Mouse (Mus musculus) heart, embryonic 14.5 days (tissue): ENCODE data around the gene Uggt2. TPM values are rescaled to one million over a fixed set of nuclear protein-coding genes. Genes with fewer than 3 reads are reported as not detected.

Experiments used
- ATAC-seq: fragments of 200-750 bp; cut with Nextera tagmentation; 2 replicates; pipeline ENCODE4 v1.8.0; 2017; ENCODE audit warnings: low read depth, moderate TSS enrichment; ENCODE audit not compliant: insufficient number of reproducible peaks, insufficient read depth, low FRiP score
- H3K27ac ChIP-seq, 2 experiments: fragments of 200-500 bp in 1 of 2; fragments of 300-500 bp in 1 of 2; sonication (generic) in 1 of 2; replicated peaks in 1 of 2; 2 replicates each; pipeline ENCODE4 v1.5.1; 2012 to 2014; ENCODE audit warnings: low read depth in 2 of 2, low read length in 2 of 2, control low read depth in 1 of 2, mild to moderate bottlenecking in 1 of 2, mixed read lengths in 1 of 2; ENCODE audit not compliant: control insufficient read depth in 1 of 2, insufficient read depth in 1 of 2
- H3K27me3 ChIP-seq: fragments of 300-500 bp; sonication (generic); 2 replicates; pipeline ENCODE4 v1.6.1; 2014; ENCODE audit warnings: mild to moderate bottlenecking, low read length, control low read depth; ENCODE audit not compliant: control insufficient read depth, insufficient read depth
- H3K36me3 ChIP-seq: fragments of 300-500 bp; sonication (generic); 2 replicates; pipeline ENCODE4 v1.6.1; 2014; ENCODE audit warnings: mild to moderate bottlenecking, control low read depth, low read length, mixed read lengths; ENCODE audit not compliant: control insufficient read depth, insufficient read depth
- H3K4me1 ChIP-seq, 2 experiments: fragments of 200-500 bp in 1 of 2; fragments of 300-500 bp in 1 of 2; sonication (generic) in 1 of 2; 2 replicates each; pipeline ENCODE4 v1.6.1; 2012 to 2014; ENCODE audit warnings: low read length in 2 of 2, control low read depth in 1 of 2, mixed read lengths in 1 of 2; ENCODE audit not compliant: control insufficient read depth in 2 of 2, insufficient read depth in 2 of 2
- H3K4me2 ChIP-seq: fragments of 300-500 bp; sonication (generic); 2 replicates; pipeline ENCODE4 v1.6.1; 2014; ENCODE audit warnings: mild to moderate bottlenecking, low read length
- H3K4me3 ChIP-seq, 2 experiments: fragments of 200-500 bp in 1 of 2; fragments of 300-500 bp in 1 of 2; sonication (generic) in 1 of 2; 2 replicates each; pipeline ENCODE4 v1.5.1; 2012 to 2014; ENCODE audit warnings: low read length in 2 of 2, mild to moderate bottlenecking in 2 of 2, control low read depth in 1 of 2, low read depth in 1 of 2, moderate library complexity in 1 of 2; ENCODE audit not compliant: control insufficient read depth in 1 of 2, insufficient read depth in 1 of 2
- H3K9ac ChIP-seq: fragments of 300-500 bp; sonication (generic); 2 replicates; pipeline ENCODE4 v1.6.1; 2014; ENCODE audit warnings: mild to moderate bottlenecking, low read length
- H3K9me3 ChIP-seq: fragments of 300-500 bp; sonication (generic); 2 replicates; pipeline ENCODE4 v1.6.1; 2016; ENCODE audit warnings: low read length, control low read depth; ENCODE audit not compliant: control insufficient read depth
- WGBS: fragments of 180-500 bp; shearing (Covaris S2); extraction: QIAGEN DNeasy Blood & Tissue Kit; methylation state at CpG from one replicate; pipeline ENCODE4 v1.1.7; 2014; 5-methylcytosine and 5-hydroxymethylcytosine counted together
- polyA plus RNA-seq: library from polyadenylated mRNA; unstranded; fragments of >200 nt; fragmentation: Nextera tagmentation; extraction: Ambion mirVana; gene quantifications from 2 replicates; pipeline ENCODE4 v1.2.1, GENCODE M21; 2014

Gene Uggt2
- polyA plus RNA-seq, 1 experiment from 2014 or later = 10.4 TPM

DNA sequence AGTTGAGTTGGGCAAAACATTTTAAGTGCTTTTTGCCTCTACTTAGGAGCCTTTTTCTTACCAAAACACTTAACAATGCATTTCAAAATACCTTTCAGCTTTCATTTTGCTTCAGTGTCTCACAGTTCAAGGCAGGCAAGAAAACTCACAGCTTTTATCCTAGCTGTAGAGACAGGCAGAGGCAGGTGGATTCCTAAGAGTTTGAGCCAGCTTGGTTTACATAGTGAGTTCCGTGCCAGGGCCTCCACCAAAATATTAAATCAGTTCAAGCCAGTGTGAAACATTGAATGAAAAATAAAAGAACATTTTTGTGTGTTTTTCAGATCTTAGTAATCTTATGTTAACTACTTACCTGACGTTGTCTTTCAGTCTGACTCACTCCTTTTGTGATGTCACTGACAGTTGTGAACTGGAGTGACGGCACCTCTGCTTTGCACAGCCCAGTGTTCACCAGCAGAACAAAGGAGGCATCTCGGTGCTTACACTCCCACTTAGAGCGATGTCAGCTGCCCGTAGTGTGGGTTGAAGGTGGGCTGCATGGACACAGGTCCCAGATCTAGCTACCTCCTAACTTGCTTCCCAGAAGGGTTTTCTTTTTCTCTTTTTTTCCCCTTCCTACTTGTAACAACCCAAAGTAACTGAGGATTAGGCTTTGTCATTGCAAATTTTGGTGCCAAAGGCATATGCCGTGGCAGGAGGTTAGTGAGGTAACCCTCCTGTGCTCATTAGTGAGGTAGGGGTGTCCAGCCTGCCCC, 119.5 kb downstream of the Uggt2 start:
- 82% methylated on average over 7 of the region's 7 CpGs for WGBS
- Histone ChIP-seq H3K9me3 (no peaks in the 10 kb centered on the region), H3K4me2 (no peak overlapping the region), H3K27ac (no peak overlapping the region), H3K9ac (no peak overlapping the region), H3K36me3 (peaks cover 79% of the 10 kb centered on the region), H3K4me3 (no peak overlapping the region), H3K27me3 (no peaks in the 10 kb centered on the region), H3K4me1 (no peaks in the 10 kb centered on the region)
- no peak for ATAC-seq

DNA sequence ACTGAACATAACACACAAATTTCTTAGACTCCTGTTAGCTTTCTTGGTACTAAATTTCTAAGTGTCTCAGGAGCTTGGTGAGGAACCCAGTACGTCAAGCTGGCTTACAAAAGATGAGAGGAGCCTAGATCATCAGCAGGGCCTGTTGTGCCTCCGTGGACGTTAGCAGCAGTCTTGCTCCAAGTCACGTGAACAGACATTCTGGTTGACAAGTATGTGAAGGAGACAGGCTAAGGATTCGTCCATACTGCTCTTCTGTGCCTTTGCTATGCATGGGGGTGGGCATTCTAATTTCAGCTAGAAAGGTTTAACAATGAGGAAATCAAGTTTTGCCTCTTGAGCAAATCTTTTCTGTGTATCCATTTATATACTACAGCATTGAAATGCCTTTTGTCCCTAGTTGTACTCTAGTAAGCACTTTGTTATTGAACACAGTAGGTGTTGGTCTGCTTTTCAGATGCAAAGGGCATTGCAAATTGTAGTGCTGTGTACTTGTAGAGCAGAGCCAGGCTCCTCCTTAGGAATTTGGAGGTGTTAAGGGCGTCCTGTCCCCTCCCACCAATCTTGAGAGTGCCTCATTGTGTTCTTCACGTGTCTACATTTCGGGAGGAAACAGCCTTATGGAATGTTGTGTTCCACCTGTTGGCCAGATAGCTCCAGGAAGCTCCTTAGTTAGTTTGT, 122.0 kb downstream of the Uggt2 start:
- Histone ChIP-seq H3K9ac (no peak overlapping the region), H3K27ac (no peak overlapping the region), H3K4me2 (no peak overlapping the region), H3K36me3 (peaks cover 90% of the 10 kb centered on the region), H3K4me1 (no peaks in the 10 kb centered on the region), H3K4me3 (no peak overlapping the region), H3K27me3 (no peaks in the 10 kb centered on the region), H3K9me3 (no peaks in the 10 kb centered on the region)
- ATAC-seq = no peak
- 71% methylated on average over 8 of the region's 8 CpGs for WGBS

- WGBS = 95% methylated on average over 6 of the region's 6 CpGs
- Histone ChIP-seq H3K4me3 (no peak overlapping the region), H3K9ac (no peak overlapping the region)
These were observed 127.0 kb downstream of the Uggt2 start for GRCm38 (mm10) chr14:118972268-118972667.

DNA sequence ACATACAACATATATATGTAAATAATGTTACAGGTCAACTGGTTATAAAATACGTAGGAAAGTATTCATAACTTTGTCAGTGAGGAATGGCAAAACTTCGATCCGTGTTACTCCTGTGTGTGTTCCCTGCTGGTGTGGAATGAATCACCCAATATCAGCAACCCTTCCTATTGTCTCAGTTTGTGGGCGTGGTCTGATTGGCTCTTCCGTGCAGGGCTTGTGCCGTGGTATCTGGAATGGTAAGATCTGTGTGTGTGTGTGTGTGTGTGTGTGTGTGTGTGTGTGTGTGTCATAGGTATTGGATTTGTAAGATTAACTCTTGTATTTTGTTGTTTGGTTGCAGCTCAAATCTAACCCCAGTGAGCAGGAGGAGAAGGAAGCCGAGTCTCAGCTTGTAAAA, 131.6 kb downstream of the Uggt2 start:
- H3K27me3 ChIP-seq = no peaks in the 10 kb centered on the region
- WGBS = 72% methylated on average over 7 of the region's 7 CpGs
- H3K27ac ChIP-seq = no peak overlapping the region
- H3K4me3 ChIP-seq = no peak overlapping the region
- ATAC-seq = no peak
- H3K9me3 ChIP-seq = no peaks in the 10 kb centered on the region
- H3K4me1 ChIP-seq = peaks cover 0 to 4% of the 10 kb centered on the region in 2 experiments; a peak in 2 of 4 replicates
- H3K9ac ChIP-seq = no peak overlapping the region
- no peak overlapping the region for H3K4me2 ChIP-seq
- H3K36me3 ChIP-seq = peaks cover 57% of the 10 kb centered on the region

More at GRCm38 (mm10) chr14:118972268-118972667, 127.0 kb downstream of the Uggt2 start:
- no peaks in the 10 kb centered on the region for H3K27me3 ChIP-seq
- ATAC-seq = no peak
- H3K4me2 ChIP-seq = no peak overlapping the region
- no peaks in the 10 kb centered on the region for H3K9me3 ChIP-seq
- H3K27ac ChIP-seq = no peak overlapping the region
- peaks cover 97% of the 10 kb centered on the region for H3K36me3 ChIP-seq
- H3K4me1 ChIP-seq = no peaks in the 10 kb centered on the region

DNA sequence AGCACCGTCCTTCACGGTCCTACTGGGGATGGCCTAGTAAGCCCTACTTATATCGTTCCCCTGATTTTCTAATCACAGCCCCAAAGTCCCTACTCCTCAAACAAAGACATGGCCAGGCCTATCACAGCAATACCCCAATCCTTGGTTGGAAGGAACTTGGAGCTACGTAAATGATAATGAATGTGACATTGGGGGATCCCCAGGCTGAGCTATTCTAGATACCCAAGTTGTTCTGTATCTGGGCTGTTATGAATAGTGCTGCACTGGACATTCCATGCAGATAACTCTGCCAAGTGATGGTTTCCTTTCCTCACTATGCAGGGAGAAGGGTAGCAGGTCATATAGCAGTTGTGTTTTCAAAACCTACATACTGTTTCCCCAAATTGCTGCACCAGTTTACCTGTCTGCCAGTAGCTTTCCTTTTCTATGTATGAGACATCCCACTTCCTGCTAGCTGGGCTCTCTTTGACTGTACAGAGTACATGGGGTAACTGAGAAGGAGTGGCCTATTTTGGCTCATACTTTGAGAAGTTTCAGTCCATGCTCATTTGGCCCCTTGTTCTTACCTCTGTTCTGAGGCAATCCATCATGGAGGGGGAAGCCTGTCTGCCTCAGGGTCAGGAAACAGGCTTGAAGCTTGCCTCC, 133.8 kb downstream of the Uggt2 start:
- Histone ChIP-seq H3K4me2 (no peak overlapping the region), H3K9ac (no peak overlapping the region), H3K27me3 (no peaks in the 10 kb centered on the region), H3K27ac (no peak overlapping the region), H3K36me3 (peaks cover 57% of the 10 kb centered on the region), H3K4me3 (no peak overlapping the region), H3K4me1 (peaks cover 0 to 4% of the 10 kb centered on the region in 2 experiments; a peak in 2 of 4 replicates), H3K9me3 (no peaks in the 10 kb centered on the region)
- no peak for ATAC-seq
- WGBS = 75% methylated on average over 4 of the region's 4 CpGs

DNA sequence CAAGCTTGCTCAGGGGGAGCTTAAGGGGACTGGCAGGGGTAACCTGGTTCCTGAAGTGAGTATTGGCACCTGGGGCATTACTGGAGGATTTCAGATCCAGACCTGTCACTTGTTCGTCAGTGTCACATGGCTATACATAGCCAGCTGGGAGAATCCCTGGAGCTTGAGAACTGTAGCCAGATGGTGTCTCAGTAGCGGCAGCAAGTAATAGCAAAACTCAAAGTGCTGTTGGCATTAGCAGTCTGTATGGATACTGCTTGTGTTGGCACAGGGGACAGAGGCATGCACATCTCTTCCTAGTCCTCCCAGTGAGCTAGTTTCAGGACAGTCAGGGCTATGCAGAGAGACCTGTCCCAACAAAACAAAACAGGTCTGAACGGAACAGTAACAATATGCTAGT, 141.2 kb downstream of the Uggt2 start:
- Histone ChIP-seq H3K4me1 (no peaks in the 10 kb centered on the region), H3K36me3 (peaks cover 76% of the 10 kb centered on the region), H3K9me3 (no peaks in the 10 kb centered on the region), H3K4me2 (no peak overlapping the region), H3K9ac (no peak overlapping the region), H3K27ac (no peak overlapping the region), H3K27me3 (no peaks in the 10 kb centered on the region), H3K4me3 (no peak overlapping the region)
- no peak for ATAC-seq
- 83% methylated on average over 3 of the region's 3 CpGs for WGBS

- WGBS = 92% methylated on average over 9 of the region's 9 CpGs
- no peak overlapping the region for H3K4me3 ChIP-seq
These were observed 147.2 kb downstream of the Uggt2 start for GRCm38 (mm10) chr14:118951912-118952583.

More at GRCm38 (mm10) chr14:118951912-118952583, 147.2 kb downstream of the Uggt2 start:
- no peak overlapping the region for H3K4me2 ChIP-seq
- no peak overlapping the region for H3K27ac ChIP-seq
- no peak for ATAC-seq
- H3K9me3 ChIP-seq = no peaks in the 10 kb centered on the region
- no peaks in the 10 kb centered on the region for H3K27me3 ChIP-seq
- H3K9ac ChIP-seq = no peak overlapping the region
- H3K36me3 ChIP-seq = peaks cover 22% of the 10 kb centered on the region
- 0 out of 4 replicates have a peak, but pooled peaks cover 0 to 5% of the 10 kb centered on the region in 2 experiments for H3K4me1 ChIP-seq
